Mouse (Mus musculus) CH12.LX (cell line): Measurements from ENCODE around the gene Mtap. TPM values are rescaled to one million over a fixed set of nuclear protein-coding genes. Genes with fewer than 3 reads are reported as not detected.

Experiments
- DNase-seq: peaks from one replicate; pipeline ENCODE4 v3.0.0-alpha.2; 2013; ENCODE audit errors: extremely low read depth
- H3K27ac ChIP-seq: 2 replicates; pipeline ENCODE4 v1.5.1; 2012; ENCODE audit warnings: low read depth, mild to moderate bottlenecking, control low read depth, moderate library complexity; ENCODE audit not compliant: insufficient read depth
- H3K27me3 ChIP-seq: replicated peaks from 2 replicates; pipeline ENCODE3; 2012; ENCODE audit warnings: inconsistent platforms
- H3K36me3 ChIP-seq, 2 experiments: replicated peaks in 1 of 2; 2 replicates each; pipeline versions ENCODE3 to v1.6.1; 2012; ENCODE audit warnings: inconsistent platforms in 1 of 2, low read length in 1 of 2, mild to moderate bottlenecking in 1 of 2, mixed read lengths in 1 of 2, moderate library complexity in 1 of 2; ENCODE audit not compliant: control insufficient read depth in 1 of 2, insufficient read depth in 1 of 2
- H3K4me1 ChIP-seq, 2 experiments: 2 replicates each; pipeline ENCODE4 v1.6.1; 2012; ENCODE audit warnings: inconsistent platforms in 1 of 2, moderate library complexity in 1 of 2; ENCODE audit not compliant: insufficient read depth in 2 of 2, control insufficient read depth in 1 of 2
- H3K4me2 ChIP-seq: 2 replicates; pipeline ENCODE4 v1.6.1; 2012; ENCODE audit warnings: low read depth, mild to moderate bottlenecking, control low read depth; ENCODE audit not compliant: poor library complexity, insufficient read depth, severe bottlenecking
- H3K4me3 ChIP-seq, 3 experiments: fragments of 150-350 bp in 1 of 3; sonication (generic) in 1 of 3; replicated peaks in 1 of 3; 2 replicates each; pipeline versions ENCODE3 to v1.5.1; 2011 to 2012; ENCODE audit warnings: low read depth in 2 of 3, low read length in 2 of 3, mild to moderate bottlenecking in 2 of 3, moderate library complexity in 2 of 3, control low read depth in 1 of 3, improper control_type of control experiment in 1 of 3, inconsistent platforms in 1 of 3, mixed read lengths in 1 of 3; ENCODE audit not compliant: poor library complexity in 1 of 3
- H3K79me2 ChIP-seq: replicated peaks from 2 replicates; pipeline ENCODE4 v1.6.1; 2012; ENCODE audit warnings: mild to moderate bottlenecking, moderate library complexity; ENCODE audit not compliant: control insufficient read depth, poor library complexity, insufficient read depth, severe bottlenecking; ENCODE audit errors: extremely low read depth
- H3K9ac ChIP-seq: 2 replicates; pipeline ENCODE4 v1.6.1; 2012; ENCODE audit warnings: low read depth, mild to moderate bottlenecking, control low read depth, moderate library complexity; ENCODE audit not compliant: insufficient read depth
- H3K9me3 ChIP-seq: replicated peaks from 2 replicates; pipeline ENCODE3; 2012; ENCODE audit warnings: low read length, inconsistent platforms, mixed read lengths
- CHD2 ChIP-seq: IDR thresholded peaks from 2 replicates; pipeline ENCODE4 v1.6.1; 2011; ENCODE audit warnings: low read length, improper control_type of control experiment
- CTCF ChIP-seq, 2 experiments: IDR thresholded peaks in 1 of 2; conservative IDR thresholded peaks in 1 of 2; 2 replicates each; pipeline ENCODE4 v1.5.1; 2011 to 2012; ENCODE audit warnings: low read depth in 2 of 2, low read length in 2 of 2, improper control_type of control experiment in 1 of 2, inconsistent platforms in 1 of 2, mild to moderate bottlenecking in 1 of 2, moderate library complexity in 1 of 2
- E2F4 ChIP-seq: IDR thresholded peaks from 2 replicates; pipeline ENCODE4 v1.6.1; 2011; ENCODE audit warnings: low read depth, low read length, improper control_type of control experiment; ENCODE audit not compliant: insufficient replicate concordance
- ELF1 ChIP-seq: IDR thresholded peaks from 2 replicates; pipeline ENCODE4 v1.6.1; 2014; ENCODE audit warnings: low read depth, mild to moderate bottlenecking, inconsistent platforms, low read length, improper control_type of control experiment
- EP300 ChIP-seq: IDR thresholded peaks from 2 replicates; pipeline ENCODE4 v1.6.1; 2011; ENCODE audit warnings: low read length, improper control_type of control experiment
- ETS1 ChIP-seq: conservative IDR thresholded peaks from 2 replicates; pipeline ENCODE4 v1.6.1; 2012; ENCODE audit warnings: low read depth, mild to moderate bottlenecking, inconsistent platforms, low read length, improper control_type of control experiment, moderate library complexity
- GABPA ChIP-seq: IDR thresholded peaks from 2 replicates; pipeline ENCODE4 v1.6.1; 2012; ENCODE audit warnings: low read depth, low read length, improper control_type of control experiment, inconsistent platforms; ENCODE audit not compliant: insufficient replicate concordance
- HCFC1 ChIP-seq: IDR thresholded peaks from 2 replicates; pipeline ENCODE4 v1.6.1; 2012; ENCODE audit warnings: low read depth, mild to moderate bottlenecking, inconsistent platforms, low read length, improper control_type of control experiment
- JUN ChIP-seq: IDR thresholded peaks from 2 replicates; pipeline ENCODE4 v1.6.1; 2011; ENCODE audit warnings: low read depth, mild to moderate bottlenecking, low read length, improper control_type of control experiment, moderate library complexity; ENCODE audit not compliant: insufficient read depth
- MAX ChIP-seq: IDR thresholded peaks from 2 replicates; pipeline ENCODE4 v1.6.1; 2011; ENCODE audit warnings: low read length, improper control_type of control experiment
- MAZ ChIP-seq: IDR thresholded peaks from 2 replicates; pipeline ENCODE4 v1.6.1; 2012; ENCODE audit warnings: low read depth, mild to moderate bottlenecking, inconsistent platforms, low read length, improper control_type of control experiment, moderate library complexity
- MYC ChIP-seq: IDR thresholded peaks from 2 replicates; pipeline ENCODE4 v1.6.1; 2011; ENCODE audit warnings: low read depth, mild to moderate bottlenecking, improper control_type of control experiment, low read length
- NRF1 ChIP-seq: IDR thresholded peaks from 2 replicates; pipeline ENCODE4 v1.6.1; 2014; ENCODE audit warnings: low read depth, mild to moderate bottlenecking, inconsistent platforms, low read length, improper control_type of control experiment, moderate library complexity
- PAX5 ChIP-seq: IDR thresholded peaks from 2 replicates; pipeline ENCODE4 v1.6.1; 2012; ENCODE audit warnings: low read length, inconsistent platforms, mixed read lengths
- RCOR1 ChIP-seq: conservative IDR thresholded peaks from 2 replicates; pipeline ENCODE4 v1.6.1; 2012; ENCODE audit warnings: low read depth, mild to moderate bottlenecking, inconsistent platforms, low read length, improper control_type of control experiment
- TCF12 ChIP-seq: IDR thresholded peaks from 2 replicates; pipeline ENCODE4 v1.6.1; 2014; ENCODE audit warnings: low read depth, mild to moderate bottlenecking, inconsistent platforms, low read length, improper control_type of control experiment
- USF1 ChIP-seq: IDR thresholded peaks from 2 replicates; pipeline ENCODE4 v1.6.1; 2014; ENCODE audit warnings: low read depth, mild to moderate bottlenecking, inconsistent platforms, low read length, improper control_type of control experiment
- USF2 ChIP-seq: conservative IDR thresholded peaks from 2 replicates; pipeline ENCODE4 v1.6.1; 2011; ENCODE audit warnings: low read depth, low read length, improper control_type of control experiment
- ZC3H11A ChIP-seq: IDR thresholded peaks from 2 replicates; pipeline ENCODE4 v1.6.1; 2012; ENCODE audit warnings: low read depth, mild to moderate bottlenecking, inconsistent platforms, low read length, improper control_type of control experiment
- ZKSCAN1 ChIP-seq: IDR thresholded peaks from 2 replicates; pipeline ENCODE4 v1.6.1; 2012; ENCODE audit warnings: low read depth, inconsistent platforms, low read length, improper control_type of control experiment, borderline replicate concordance
- dilution Hi-C: fragments of 300-500 bp; cut with MboI; formaldehyde crosslinking; loops from 2 replicates; pipeline ENCODE4 v1.14.3; 2020; ENCODE audit warnings: low sequenced_read_pairs; ENCODE audit not compliant: extremely low pct_unique_long_range_greater_than_20kb, extremely low pct_ligation_motif_present
- in situ Hi-C: fragments of 300-500 bp; cut with MboI; formaldehyde crosslinking; loops from 3 replicates; pipeline ENCODE4 v1.14.3; 2019; ENCODE audit warnings: low sequenced_read_pairs, low pct_ligation_motif_present, low pct_unique_long_range_greater_than_20kb, mixed read lengths
- polyA plus RNA-seq: library from polyadenylated mRNA; unstranded; fragments of >175 nt; gene quantifications from 2 replicates; pipeline ENCODE4 v1.2.1, GENCODE M21; 2012; ENCODE audit warnings: low read depth; ENCODE audit not compliant: insufficient read length
- total RNA-seq, 2 experiments: library from RNA; depleted of rRNA; stranded (reverse); fragments of 300-350 nt in 1 of 2; fragments of >200 nt in 1 of 2; gene quantifications; 2 replicates each; pipeline ENCODE4 v1.2.3; 2012 to 2014

Mtap gene
- total and polyA plus RNA-seq, 3 experiments, result not detected

- no peaks in the 10 kb centered on the region for H3K9me3 ChIP-seq
- no peaks in the 10 kb centered on the region for H3K79me2 ChIP-seq
- TF ChIP-seq USF2, result no peak
- no peak for TF ChIP-seq GABPA
- no peak for TF ChIP-seq PAX5
- no peak for TF ChIP-seq E2F4
- no peak for TF ChIP-seq NRF1
- no peak for TF ChIP-seq ELF1
- TF ChIP-seq USF1, result no peak
- TF ChIP-seq MYC, result no peak
- TF ChIP-seq MAZ, result no peak
- no peak for TF ChIP-seq TCF12
- no peak for TF ChIP-seq CTCF (conservative IDR thresholded peaks at IDR 0.05 in 1 of 2, IDR thresholded peaks at IDR 0.05 in 1 of 2; ENCODE audit: low read depth in 2 of 2, low read length in 2 of 2)
- no peak for TF ChIP-seq MAX
- TF ChIP-seq CHD2, result no peak
- no peak for TF ChIP-seq HCFC1
- TF ChIP-seq RCOR1, result no peak
- dilution Hi-C loops, result no loop called here
- H3K9ac ChIP-seq, result no peak overlapping the region
- no peaks in the 10 kb centered on the region for H3K27me3 ChIP-seq
- no peak overlapping the region for H3K4me2 ChIP-seq
- no peak for DNase-seq
- H3K4me3 ChIP-seq, result no peak overlapping the region
- no peaks in the 10 kb centered on the region for H3K4me1 ChIP-seq
- H3K27ac ChIP-seq, result no peak overlapping the region
- no peaks in the 10 kb centered on the region for H3K36me3 ChIP-seq
- in situ Hi-C loops, result no loop called here
Measured at GRCm38 (mm10) chr4:89145409-89145808, 8.5 kb downstream of the Mtap start.

GRCm38 (mm10) chr4:89146291-89146690 lies 9.4 kb downstream of the Mtap start:
- no peak overlapping the region for H3K4me3 ChIP-seq
- no peak for DNase-seq
- TF ChIP-seq EP300, result no peak
- TF ChIP-seq ETS1, result no peak
- no peak for TF ChIP-seq USF1
- no peak for TF ChIP-seq ZKSCAN1
- TF ChIP-seq TCF12, result no peak
- no peak for TF ChIP-seq CTCF (conservative IDR thresholded peaks at IDR 0.05 in 1 of 2, IDR thresholded peaks at IDR 0.05 in 1 of 2; ENCODE audit: low read depth in 2 of 2, low read length in 2 of 2)
- TF ChIP-seq PAX5, result no peak
- TF ChIP-seq ZC3H11A, result no peak
- TF ChIP-seq JUN, result no peak
- no peaks in the 10 kb centered on the region for H3K27me3 ChIP-seq
- H3K9me3 ChIP-seq, result no peaks in the 10 kb centered on the region
- no peak overlapping the region for H3K4me2 ChIP-seq
- no peaks in the 10 kb centered on the region for H3K4me1 ChIP-seq
- dilution Hi-C loops, result no loop called here
- H3K27ac ChIP-seq, result no peak overlapping the region
- H3K36me3 ChIP-seq, result no peaks in the 10 kb centered on the region
- no peak overlapping the region for H3K9ac ChIP-seq
- H3K79me2 ChIP-seq, result no peaks in the 10 kb centered on the region
- in situ Hi-C loops, result no loop called here
